Mouse (Mus musculus): ENCODE results near the gene Dnal4.

The Dnal4 gene

GRCm38 (mm10) chr15:79728731-79729388, 48.8 kb downstream of the Dnal4 start:
- DNase-seq = no peak

- DNase-seq = no peak
Measured at GRCm38 (mm10) chr15:79728311-79728710, 49.3 kb downstream of the Dnal4 start.

DNA sequence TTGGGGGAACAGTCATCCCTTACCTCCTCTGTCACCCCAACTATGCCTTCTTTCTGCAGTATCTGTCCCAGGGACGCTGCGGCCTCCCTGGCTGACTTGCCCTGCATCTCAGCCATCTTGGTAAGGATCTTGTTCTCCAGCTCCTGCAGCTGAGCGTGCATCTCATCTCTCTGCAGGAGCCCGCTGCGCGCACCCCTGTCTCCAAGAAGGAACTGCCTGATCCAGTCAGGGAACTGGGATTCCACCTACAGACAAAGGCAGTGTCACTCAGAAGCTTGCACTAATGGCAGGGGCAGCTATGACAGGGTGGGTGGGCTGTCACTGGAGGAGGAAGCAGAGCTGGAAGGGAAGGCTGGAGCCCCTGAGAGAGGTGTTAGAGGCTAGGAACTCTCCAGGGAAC, 49.8 kb downstream of the Dnal4 start:
- DNase-seq = no peak

DNA sequence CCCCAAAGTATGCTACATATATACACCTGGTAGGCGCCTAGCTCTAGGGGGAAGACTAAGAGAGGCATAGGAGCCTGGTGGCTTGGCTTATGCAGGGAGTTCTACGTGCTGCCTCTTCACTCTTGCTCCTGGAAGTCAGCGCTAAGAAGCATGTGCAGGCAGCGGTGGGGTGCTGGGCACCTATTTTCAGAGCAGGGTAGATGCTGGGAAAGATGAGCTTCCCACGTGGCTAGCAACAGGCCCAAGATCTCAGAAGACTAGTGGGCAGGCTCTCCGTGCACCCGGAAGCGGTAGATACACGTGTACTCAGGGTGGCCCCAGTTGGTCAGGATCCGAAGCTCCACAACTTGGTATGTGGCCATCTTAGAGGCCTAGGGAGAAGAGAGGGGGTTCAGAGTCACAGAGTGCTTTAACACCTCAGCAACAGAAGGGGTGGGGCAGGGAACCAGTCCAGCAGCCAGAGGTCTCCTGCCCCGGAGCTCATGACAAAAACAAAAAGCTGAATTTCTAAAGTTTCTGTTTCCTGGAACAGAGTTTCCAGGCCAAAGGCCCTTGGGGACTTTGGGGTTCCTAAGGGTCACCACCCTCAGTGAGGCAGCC, 52.4 kb downstream of the Dnal4 start:
- no peak for DNase-seq

DNA sequence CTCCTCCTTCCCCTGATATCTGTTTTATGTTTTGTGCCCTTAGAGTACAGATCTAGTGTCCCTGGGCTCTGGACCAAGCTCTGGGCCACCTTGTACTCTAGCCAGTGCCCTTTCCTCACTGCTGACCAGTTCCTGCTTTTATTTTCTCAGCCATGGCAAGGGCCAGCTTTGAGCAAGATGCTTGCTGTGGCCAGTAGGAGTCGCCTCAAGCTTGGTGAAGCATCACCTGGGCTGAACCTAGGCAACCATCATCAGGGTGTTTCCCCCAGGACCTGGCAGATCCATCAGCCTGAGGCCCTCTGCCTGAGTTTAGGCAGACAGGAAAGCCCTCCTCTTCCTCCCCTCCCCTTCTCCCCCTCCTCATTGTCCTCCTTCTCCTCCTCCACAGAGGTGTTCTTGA, 54.2 kb downstream of the Dnal4 start:
- DNase-seq = peak; percentile 60

DNA sequence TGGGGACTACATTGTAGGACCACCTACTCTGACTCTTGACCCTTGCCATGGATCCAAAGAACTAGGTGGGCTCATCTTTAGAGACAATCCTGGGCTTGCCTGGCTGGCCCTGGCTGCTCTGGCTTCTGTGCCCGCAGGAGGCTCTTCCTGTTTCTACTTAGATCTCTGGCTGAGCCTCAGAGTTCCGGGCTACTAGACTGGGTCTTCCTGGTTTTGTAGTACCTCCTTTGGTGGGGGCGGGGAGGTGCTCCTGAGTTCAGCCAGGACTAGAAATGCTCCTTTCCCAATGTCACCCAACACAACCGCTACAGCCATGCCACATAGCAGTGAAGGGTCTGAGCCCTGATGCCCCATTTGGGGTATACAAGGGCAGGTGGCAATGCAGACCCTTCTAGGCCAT, 56.9 kb downstream of the Dnal4 start:
- DNase-seq = no peak

GRCm38 (mm10) chr15:79720267-79720666, 57.4 kb downstream of the Dnal4 start:
- DNase-seq = no peak

GRCm38 (mm10) chr15:79716710-79717109, 60.9 kb downstream of the Dnal4 start:
- no peak for DNase-seq

DNA sequence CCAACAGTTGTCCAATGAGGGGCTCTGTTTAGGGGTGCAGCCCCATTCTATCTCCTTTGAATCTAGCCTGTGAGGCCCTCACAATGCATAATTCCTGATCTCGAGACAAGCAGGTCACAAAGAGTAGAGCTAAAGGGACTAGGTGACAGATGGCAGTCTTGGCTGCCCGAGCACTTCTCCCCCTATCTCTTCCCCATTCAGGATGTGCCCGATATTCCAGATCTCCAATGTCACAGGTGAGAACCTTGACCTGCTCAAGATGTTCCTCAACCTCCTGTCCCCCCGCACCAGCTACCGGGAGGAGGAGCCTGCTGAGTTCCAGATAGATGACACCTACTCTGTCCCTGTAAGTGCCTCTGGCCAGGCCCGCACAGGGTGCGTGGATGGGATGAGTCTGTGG, 62.0 kb downstream of the Dnal4 start:
- DNase-seq = no peak
